ENCODE assay signal across 14 mouse cellular contexts in the genomic region with DNA sequence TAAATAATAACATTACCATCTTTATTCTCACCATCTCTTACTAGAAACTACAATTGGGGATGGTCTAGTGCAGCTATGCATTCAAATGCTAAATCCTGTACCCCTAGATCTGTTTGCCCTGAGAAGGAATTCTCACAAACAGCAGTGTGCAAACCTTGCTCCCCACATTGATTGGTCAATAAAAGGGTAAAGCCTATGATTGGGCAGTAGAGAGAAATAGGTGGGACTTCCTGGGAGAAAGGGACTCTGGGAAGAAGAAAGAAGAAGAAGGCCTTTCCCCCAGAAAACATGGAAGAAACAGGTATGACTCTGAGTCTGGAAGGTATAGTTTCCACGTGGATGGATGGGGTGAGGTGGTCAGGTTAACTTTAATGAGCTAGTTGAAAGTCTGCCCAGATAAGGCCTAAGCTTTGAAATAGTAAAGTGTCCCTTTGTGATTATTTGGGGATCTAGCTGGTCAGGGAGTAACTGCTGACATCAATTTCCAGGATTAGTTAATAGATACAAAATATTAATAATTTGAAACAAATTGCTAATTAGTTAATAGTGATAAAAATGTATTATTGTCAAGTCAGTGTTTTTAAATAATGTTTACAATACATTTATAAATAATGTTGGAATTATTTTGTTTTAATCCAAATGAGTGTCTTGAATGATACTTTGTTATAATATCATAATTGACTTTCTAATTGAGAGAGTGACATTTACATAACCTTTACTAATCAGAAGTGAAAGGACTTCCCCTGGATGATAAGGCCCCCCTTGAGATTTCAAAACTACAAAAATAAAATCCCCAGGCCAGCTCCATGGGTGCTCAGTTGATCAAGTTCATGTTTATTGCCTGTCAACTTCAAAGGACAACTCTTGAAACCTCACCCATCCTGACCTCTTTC. TPM values are rescaled to one million over a fixed set of nuclear protein-coding genes. Genes with fewer than 3 reads are reported as not detected.
DNase-seq lines count a peak whose midpoint lies in the region; ATAC-seq and TF ChIP-seq lines count a peak whose summit lies in the region.
"Had no signal": no experiment of that assay in that cellular context is flagged by ENCODE, and none has a peak within 500 bp of the region (broad histone marks: within the 10 kb centered on the region; RNA-seq: fewer than 3 reads in every experiment).

No protein-coding gene starts in this region.

- no peak overlapping the region for H3K27ac ChIP-seq in liver, embryonic 15.5 days (replicated peaks)
- H3K27ac ChIP-seq in midbrain, embryonic 14.5 days (replicated peaks; ENCODE audit: low read depth, low read length), result no peak overlapping the region

- DNase-seq in A20 (ENCODE audit: low read depth, low spot score) (peak; percentile 83), adipocyte (ENCODE audit: low spot score) (peak; percentile 62)
- DNase-seq in midbrain, embryonic 14.5 days, result no peak
- no peak for DNase-seq in spleen, postnatal 4 days (ENCODE audit: low spot score in 2 of 2)
- no peak for DNase-seq in left cerebral cortex, postnatal 14 days (ENCODE audit: low spot score in 2 of 2)
- DNase-seq: adrenal gland, postnatal 36 days; cerebellum, postnatal 36 days; heart, postnatal 14 days; kidney, adult 9 months; lung, embryonic 14.5 days; thymus, adult 18-20 months had no signal

- peak overlapping the region; percentile 1; the same call in 1 of the 2 replicates for H3K4me2 ChIP-seq in liver, embryonic 15.5 days
- no peak overlapping the region for H3K4me2 ChIP-seq in midbrain, embryonic 14.5 days (ENCODE audit: low read length)
- H3K4me2 ChIP-seq: lung, embryonic 14.5 days had no signal

- intact Hi-C loops in left cerebral cortex, postnatal 14 days (cut with DNase I), result no loop called here

- WGBS in liver, embryonic 15.5 days (ENCODE audit: insufficient replicate concordance), result 53% methylated on average over 1 of the region's 1 CpGs
- WGBS in midbrain, embryonic 14.5 days, result 59% methylated on average over 1 of the region's 1 CpGs

- peaks cover 23% of the 10 kb centered on the region for H3K36me3 ChIP-seq in E14TG2a.4 (ENCODE audit: insufficient read depth, low read length)
- H3K36me3 ChIP-seq in liver, embryonic 15.5 days (replicated peaks), result no peaks in the 10 kb centered on the region
- no peaks in the 10 kb centered on the region for H3K36me3 ChIP-seq in midbrain, embryonic 14.5 days (ENCODE audit: control insufficient read depth, insufficient read depth, low read length)

- ATAC-seq in liver, embryonic 15.5 days (ENCODE audit: insufficient read depth), result peak; percentile 65
- no peak for ATAC-seq in midbrain, embryonic 14.5 days (ENCODE audit: low FRiP score, low TSS enrichment)
- ATAC-seq: hindbrain, embryonic 16.5 days had no signal

- TF ChIP-seq CTCF in E14TG2a.4 (conservative IDR thresholded peaks at IDR 0.05; ENCODE audit: low read length), result no peak

- H3K9me3 ChIP-seq in E14TG2a.4 (ENCODE audit: low read length), result no peaks in the 10 kb centered on the region
- H3K9me3 ChIP-seq in liver, embryonic 15.5 days (replicated peaks), result no peaks in the 10 kb centered on the region
- no peaks in the 10 kb centered on the region for H3K9me3 ChIP-seq in midbrain, embryonic 14.5 days (ENCODE audit: control insufficient read depth, low read length)

- peaks cover 46% of the 10 kb centered on the region for H3K4me1 ChIP-seq in E14TG2a.4 (replicated peaks; ENCODE audit: low read depth, low read length)
- 0 out of 2 replicates have a peak, but pooled peaks cover 10% of the 10 kb centered on the region for H3K4me1 ChIP-seq in liver, embryonic 15.5 days (replicated peaks)
- H3K4me1 ChIP-seq in midbrain, embryonic 14.5 days (ENCODE audit: control insufficient read depth, insufficient read depth, low read length), result no peaks in the 10 kb centered on the region

- peak overlapping the region; percentile 77 for H3K4me3 ChIP-seq in E14TG2a.4 (replicated peaks; ENCODE audit: low read length)
- peak overlapping the region; percentile 36 for H3K4me3 ChIP-seq in liver, embryonic 15.5 days (replicated peaks)
- no peak overlapping the region for H3K4me3 ChIP-seq in midbrain, embryonic 14.5 days (replicated peaks; ENCODE audit: low read depth, low read length)

- no peaks in the 10 kb centered on the region for H3K27me3 ChIP-seq in E14TG2a.4 (ENCODE audit: insufficient read depth, low read length)
- H3K27me3 ChIP-seq in liver, embryonic 15.5 days, result no peaks in the 10 kb centered on the region
- H3K27me3 ChIP-seq in midbrain, embryonic 14.5 days (ENCODE audit: control insufficient read depth, insufficient read depth, low read length), result no peaks in the 10 kb centered on the region

- H3K9ac ChIP-seq in liver, embryonic 15.5 days, result no peak overlapping the region
- no peak overlapping the region for H3K9ac ChIP-seq in midbrain, embryonic 14.5 days (replicated peaks; ENCODE audit: low read length)
- H3K9ac ChIP-seq: lung, embryonic 14.5 days had no signal

RNA-seq across cellular contexts. Expression of a gene that starts 12.3 kb away (rescaled TPM):
- 23.1 and 30.6 TPM in 2 replicates for polyA plus RNA-seq in liver, embryonic 15.5 days (2015; fragmentation: Nextera tagmentation; extraction: Ambion mirVana)
- polyA plus RNA-seq in midbrain, embryonic 14.5 days (2014; fragmentation: Nextera tagmentation; extraction: Ambion mirVana), result 50.5 and 60.3 TPM in 2 replicates
- total RNA-seq in left cerebral cortex, postnatal 14 days (2021), result 100 to 1,000 TPM; 131 to 135 TPM

Comparison
In these comparisons a context has a peak if more than half of its experiments do, and no peak if none do; other contexts are left out.
1. DNase-seq: peak in A20 (single experiment) and adipocyte (single experiment); none in midbrain, embryonic 14.5 days (single experiment), spleen, postnatal 4 days (0 of 2) and left cerebral cortex, postnatal 14 days (0 of 2).